Mouse (Mus musculus): ENCODE measurements around the gene Baiap2. TPM values are rescaled to one million over a fixed set of nuclear protein-coding genes. Genes with fewer than 3 reads are reported as not detected.

Baiap2 gene
- total RNA-seq, 2 experiments from 2014 or later, result 7.1 to 8.0 TPM

DNA sequence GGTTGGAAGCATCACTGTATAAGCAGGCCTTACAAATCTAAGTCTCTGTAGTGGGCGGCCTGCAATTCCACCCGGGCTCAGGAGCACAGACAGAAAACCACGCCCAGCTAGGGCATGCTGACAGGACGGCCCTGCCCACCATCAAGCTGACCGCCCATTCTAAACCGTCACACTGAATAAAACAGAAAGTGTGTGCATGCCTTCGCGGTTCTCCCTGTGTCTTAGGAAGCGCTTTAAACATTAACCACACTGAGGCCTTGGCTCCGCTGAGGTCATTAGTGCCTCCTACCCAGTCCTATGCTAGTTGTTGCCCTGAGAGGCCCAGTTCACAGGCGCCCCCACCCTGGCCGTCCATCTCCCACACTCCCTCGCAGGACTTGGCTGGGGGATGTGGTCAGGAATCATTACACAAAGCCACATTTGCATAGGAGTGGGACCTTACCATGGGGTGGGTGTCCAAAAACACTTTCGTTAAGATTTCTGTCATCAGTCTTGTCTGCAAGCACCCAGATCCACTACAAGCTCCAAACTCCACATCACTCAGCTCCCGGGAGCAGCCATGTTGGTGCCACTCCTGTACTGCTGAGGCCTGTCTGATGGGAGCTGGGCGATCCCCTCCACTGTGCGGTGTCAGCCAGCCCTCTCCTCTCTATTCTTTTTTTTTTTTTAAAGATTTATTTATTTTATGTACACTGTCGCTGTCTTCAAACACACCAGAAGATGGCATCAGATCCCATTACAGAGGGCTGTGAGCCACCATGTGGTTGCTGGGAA, 85.9 kb downstream of the Baiap2 start:
- intact Hi-C loops (cut with DNase I), result no loop called here
- DNase-seq (ENCODE audit: low spot score), result no peak

DNA sequence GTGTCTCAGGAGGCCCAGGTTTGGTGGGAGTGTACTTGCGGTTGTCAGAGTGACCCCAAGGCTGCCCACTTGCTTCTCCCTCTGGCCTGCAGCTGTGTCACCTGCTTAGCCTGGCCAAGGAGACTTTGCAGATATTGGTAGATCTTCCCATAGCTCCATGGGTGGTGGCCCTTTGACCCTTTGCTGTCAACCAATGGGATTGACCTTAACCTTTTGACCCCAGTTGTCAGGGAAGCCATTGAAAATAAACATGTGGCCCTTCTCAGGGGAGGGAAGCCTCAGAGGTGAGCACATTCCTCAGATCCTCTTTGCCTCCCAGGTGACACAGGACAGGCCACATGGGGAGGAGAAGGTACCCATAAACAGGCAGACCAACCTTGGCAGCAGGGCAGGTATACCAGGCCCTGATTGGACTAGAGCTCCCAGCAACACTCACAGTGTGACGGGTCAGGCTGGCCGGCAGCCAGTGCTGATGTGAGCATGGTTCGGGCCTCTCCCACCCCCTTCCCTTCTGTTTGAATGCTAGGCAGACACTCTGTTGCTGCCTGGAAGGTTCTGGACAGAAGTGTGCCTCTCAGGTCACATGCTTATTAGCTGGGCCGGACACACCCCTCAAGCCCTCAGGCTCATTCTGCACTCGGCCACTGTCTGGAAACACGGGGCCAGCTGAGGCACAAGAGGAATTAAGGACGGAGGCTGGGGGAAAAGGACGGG, 87.0 kb downstream of the Baiap2 start:
- intact Hi-C loops (cut with DNase I), result loop anchor here (1.0 to 5.0 kb wide), 2 partner anchors 36 to 73 kb away; no protein-coding TSS in a partner anchor
- DNase-seq (ENCODE audit: low spot score), result no peak

DNA sequence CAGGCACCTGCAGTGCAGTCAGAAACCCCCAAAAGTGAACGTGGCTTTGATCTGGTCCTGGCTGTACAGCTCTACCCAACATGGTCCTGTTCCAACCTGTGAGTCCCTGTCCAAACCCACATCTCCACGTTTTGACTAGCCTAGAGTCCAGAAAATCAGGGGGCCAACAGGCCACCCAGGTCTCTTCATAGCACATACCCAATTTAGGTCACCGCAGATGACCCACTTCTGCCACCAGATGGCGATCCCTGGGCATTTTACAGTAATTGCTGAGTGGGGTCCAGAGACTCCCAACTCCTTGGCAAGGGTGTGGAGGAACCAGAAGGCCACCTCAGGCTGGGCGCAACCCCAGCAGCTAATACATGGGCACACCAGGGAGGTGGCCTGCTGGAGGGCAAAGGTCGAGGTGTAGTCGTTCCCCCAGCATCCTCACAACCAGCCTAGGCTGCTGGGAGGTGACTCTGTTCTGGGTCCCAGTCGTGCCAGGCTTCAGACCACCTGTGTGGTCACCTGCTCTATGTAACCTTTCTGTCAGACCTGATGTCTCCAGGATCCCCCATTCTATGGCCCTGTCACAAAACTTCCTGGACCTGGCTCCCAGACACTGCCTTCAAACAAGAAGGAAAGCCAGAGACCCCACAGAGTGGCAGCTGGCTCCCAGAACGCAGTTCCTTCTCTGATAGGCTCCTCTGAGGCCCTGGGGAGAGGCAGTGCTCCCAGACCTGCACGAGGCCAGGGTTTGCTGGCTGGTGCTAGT, 87.8 kb downstream of the Baiap2 start:
- DNase-seq (ENCODE audit: low spot score), result no peak
- intact Hi-C loops (cut with DNase I), result loop anchor here (1.0 to 5.0 kb wide), 2 partner anchors 35 to 72 kb away; no protein-coding TSS in a partner anchor

DNA sequence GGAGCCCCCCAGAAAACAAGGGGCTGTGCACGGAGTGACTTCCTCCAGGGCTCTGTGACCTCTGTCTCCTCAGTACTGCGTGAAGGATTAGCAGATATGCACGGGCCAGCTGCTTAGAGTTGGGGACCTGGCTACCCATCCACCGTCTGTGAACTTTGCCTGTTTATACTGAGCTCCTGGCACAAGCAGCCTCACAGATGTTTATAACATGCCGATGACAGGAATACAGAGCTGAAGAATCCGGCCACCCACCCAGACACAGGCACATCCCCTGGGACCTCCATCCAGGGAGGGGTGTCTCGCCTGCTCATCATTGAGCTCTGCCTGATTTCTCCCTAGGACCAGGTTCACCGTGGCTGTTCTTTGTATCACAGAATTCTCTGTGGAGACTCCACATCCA, 89.5 kb downstream of the Baiap2 start:
- no peak for DNase-seq (ENCODE audit: low spot score)
- intact Hi-C loops (cut with DNase I), result loop anchor here (5.0 kb wide), 1 partner anchor 70 kb away; no protein-coding TSS in a partner anchor

DNA sequence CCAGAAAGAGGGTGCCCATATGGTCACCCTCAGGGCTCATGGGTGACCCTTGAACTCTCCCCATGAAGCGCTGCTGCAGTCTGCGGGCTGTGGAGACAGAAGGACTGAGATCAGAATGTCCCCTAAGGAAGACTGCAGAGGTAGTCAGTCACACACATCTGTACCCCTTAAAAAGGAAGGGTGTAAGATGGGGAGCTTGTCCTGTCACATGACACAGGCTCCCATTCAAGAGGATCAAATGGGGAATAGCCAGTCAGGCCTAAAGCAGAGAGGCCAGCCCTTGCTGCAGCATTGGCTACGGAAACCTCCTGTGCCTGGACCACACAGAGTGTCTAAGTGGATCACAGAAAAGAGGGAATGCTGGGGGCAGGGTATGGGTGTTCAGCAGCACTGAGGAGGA, 90.9 kb downstream of the Baiap2 start:
- intact Hi-C loops (cut with DNase I), result loop anchor here (5.0 kb wide), 1 partner anchor 69 kb away; no protein-coding TSS in a partner anchor
- DNase-seq (ENCODE audit: low spot score), result no peak

DNA sequence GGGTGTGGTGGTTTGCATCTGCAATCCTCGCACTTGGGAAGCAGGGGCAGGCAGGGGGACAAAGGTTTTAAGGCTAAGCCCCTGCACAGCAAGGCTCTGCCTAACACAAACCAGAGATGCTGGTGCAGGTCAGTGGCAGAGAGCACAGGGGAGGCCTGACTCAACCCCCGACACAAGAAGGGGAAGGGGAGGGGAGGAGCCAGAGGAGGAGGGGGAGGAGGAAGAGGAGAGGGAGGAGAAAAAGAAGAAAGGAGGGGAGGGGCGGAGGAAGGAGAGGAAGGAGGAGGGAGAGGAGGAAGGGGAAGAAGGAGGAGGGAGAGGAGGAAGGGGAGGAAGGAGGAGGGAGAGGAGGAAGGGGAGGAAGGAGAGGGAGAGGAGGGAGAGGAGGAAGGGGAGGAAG, 91.7 kb downstream of the Baiap2 start:
- DNase-seq (ENCODE audit: low spot score), result no peak
- intact Hi-C loops (cut with DNase I), result loop anchor here (5.0 kb wide), 1 partner anchor 68 kb away; no protein-coding TSS in a partner anchor

DNA sequence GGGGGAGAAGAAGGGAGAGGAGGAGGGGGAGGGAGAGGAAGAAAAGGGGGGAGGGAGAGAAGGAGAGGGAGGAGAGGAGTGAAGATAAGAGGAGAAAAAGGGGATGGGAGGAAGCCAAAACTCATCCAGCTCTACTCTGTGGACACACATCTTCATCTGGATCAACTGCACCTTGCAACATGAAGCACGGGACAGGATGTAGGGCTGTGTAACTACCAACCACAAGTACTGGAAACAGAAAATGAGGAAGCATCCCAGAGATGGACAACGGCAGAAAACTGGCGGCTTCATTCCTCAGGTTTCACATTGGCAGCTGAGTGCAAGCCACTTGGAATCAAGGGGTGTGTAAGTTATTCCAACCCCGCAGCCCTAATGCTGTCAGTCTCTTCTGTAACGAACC, 92.2 kb downstream of the Baiap2 start:
- intact Hi-C loops (cut with DNase I), result loop anchor here (5.0 kb wide), 1 partner anchor 68 kb away; no protein-coding TSS in a partner anchor
- no peak for DNase-seq (ENCODE audit: low spot score)

DNA sequence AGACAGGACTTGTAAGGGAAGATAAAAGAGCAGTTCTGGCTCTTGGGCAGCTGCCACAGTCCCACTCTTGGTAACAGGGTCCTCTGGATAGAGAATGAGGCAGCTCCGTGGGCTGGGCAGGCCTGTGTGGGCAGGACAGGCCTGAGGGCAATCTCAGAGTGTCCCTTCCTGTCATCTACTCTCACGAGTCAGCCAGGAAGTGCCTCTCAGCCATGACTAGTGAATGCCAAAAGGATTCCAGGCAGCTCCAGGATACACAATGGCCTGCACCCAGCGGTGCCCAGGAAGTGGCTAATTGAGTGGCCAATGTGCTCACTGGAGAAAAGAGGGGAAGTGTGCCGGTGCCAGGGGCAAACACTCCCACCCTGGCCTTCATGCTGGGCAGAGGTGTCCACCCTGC, 97.0 kb downstream of the Baiap2 start:
- no peak for DNase-seq (ENCODE audit: low spot score)
- intact Hi-C loops (cut with DNase I), result no loop called here

DNA sequence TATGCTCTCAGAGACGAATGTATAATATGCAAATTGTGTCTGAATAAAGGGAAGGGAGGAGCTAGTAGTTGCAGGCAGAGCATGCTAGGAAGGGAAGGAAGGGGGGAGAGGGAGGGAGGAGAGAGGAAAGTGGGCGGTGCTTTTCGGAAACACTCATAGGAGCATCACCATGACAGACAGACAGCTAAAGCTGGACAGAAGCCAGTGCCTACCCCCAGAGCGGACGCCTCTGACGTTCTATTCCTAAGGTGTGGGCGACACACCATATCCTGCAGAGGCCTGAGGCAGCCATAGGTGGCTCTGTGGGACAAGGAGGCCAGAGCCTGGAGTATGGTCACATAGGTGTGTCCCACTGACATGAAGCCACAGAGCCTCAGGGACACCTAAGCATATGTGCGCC, 97.9 kb downstream of the Baiap2 start:
- intact Hi-C loops (cut with DNase I), result no loop called here
- DNase-seq (ENCODE audit: low spot score), result no peak

DNA sequence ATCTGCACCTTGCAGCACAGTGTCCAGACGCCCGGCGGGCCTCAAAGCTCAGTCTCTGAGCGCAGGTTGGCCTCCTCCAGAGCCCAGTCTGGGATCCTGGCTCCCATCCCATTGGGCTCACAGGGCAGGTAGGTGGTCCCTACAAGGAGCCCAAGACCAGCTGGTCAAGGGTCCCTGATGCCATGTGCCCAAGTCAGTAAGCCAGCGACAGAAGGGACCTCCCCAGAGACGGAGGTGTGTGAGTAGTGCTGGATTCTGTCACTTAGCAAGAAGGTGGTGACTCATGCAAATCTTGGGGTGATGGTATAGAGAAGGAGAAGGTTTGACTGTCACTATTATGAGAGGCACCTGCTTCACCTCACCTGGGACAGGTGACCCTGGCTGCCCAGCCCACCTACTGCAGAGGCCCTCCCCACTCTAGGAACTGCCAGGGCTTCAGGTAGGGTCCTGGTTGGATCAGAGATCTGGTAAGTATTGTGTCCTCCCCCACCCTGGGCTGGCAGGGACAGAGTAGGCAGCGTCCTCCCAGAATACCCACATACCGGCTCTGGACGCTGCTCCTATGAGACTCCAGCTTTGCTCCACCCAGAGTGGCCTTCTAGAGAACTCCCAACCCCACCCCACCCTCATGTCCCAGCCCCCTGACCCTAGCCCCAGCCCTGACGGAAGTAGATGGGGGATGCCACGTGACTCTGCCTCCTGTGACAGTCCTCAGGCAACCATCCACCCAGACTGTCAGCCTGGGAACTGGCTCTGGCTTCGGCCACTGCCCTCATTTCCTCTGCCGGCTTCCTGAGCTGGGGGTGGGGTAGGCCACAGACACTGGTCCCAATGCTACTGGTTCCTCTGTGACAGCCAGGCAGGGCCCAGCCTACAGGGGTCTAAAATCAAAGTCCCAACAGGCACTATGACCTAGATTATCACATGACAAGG, 98.9 kb downstream of the Baiap2 start:
- peak; percentile 81 for DNase-seq (ENCODE audit: low spot score)
- intact Hi-C loops (cut with DNase I), result no loop called here

DNA sequence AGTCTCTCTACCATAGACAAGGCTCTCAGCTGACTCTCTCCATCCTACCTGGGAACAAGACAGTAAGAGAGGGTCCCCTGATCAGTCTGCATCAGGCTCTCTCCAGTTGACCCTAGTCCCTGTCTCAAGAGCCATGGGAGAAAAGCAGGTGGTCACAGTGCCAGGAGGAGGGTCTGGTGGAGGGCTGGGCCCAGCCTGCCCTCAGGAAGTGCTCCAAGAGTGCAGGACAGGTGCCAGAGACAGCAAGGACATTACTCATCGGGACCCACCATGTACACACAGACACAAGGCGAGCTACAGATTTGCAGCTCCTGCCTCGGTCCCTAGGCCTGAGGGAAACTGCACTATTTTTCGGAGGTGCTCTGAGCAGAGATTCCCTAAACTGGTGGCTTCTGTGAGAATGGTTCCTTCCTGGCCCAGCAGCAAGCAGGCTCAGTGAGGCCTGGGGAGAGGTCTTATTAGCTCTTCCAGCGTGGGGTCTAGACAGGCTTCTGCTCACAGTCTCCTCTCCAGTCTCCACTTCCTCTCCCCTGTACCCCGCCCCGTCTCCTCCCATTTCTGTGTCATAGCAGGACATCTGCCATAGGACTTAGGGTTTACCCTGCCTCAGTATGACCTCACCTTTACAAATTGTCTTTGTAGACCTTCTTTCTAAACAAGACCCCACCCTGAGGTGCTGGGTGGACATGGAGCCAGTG, 99.7 kb downstream of the Baiap2 start:
- DNase-seq (ENCODE audit: low spot score), result no peak
- intact Hi-C loops (cut with DNase I), result no loop called here

DNA sequence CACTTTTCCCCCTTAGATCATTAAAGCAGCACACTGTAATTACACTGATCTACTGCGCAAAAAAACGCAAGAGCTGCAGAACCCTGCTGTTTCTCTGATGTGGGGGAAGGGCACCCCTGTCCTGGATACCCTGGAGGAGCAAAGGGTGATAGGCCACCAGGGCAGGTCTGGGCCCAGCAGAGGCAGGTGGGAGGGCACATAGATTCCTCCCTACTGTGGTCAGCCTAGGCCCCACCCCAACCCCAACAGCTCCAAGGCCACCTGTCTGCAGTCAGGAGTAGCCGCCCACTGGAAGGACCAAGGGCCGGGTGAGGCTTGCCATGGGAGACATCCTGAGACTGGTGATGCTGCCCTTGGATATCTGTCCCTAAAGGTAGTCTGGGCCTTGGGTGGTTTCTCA, 102.8 kb downstream of the Baiap2 start:
- DNase-seq (ENCODE audit: low spot score), result no peak
- intact Hi-C loops (cut with DNase I), result no loop called here

DNA sequence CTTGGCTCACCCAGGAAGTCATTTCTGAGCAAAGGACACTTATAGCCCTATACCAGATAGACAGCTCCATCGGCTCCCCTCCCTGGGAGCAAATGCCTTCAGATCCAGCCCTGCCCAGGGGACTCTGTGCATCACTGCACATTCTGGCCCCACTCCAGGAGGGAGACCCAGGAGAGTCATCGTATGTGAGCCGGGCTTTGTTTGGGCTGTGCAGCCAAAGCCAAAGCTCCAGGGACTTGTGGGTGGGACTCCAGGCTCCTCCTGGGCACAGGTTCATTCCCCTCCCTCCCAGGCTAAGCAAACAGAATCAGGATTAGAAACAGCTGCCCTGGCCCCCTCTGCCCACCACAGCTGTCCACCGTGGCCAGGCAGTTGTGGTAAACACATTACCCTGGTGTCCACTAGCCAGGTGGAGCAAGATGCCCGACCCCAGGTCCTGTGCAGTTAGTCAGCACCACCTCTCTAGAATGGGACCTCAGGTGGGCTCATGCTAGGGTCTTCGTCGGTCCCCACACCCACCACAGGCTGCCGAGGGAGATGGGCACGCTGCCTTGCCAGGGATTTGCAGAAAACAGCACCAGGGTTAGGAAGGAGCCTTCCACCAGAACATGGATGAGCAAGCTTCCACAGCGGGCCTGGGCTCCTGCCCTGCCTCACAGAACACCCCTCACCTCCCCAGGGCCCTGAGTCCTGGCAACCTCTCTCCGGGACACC, 103.4 kb downstream of the Baiap2 start:
- DNase-seq (ENCODE audit: low spot score), result no peak
- intact Hi-C loops (cut with DNase I), result no loop called here

DNA sequence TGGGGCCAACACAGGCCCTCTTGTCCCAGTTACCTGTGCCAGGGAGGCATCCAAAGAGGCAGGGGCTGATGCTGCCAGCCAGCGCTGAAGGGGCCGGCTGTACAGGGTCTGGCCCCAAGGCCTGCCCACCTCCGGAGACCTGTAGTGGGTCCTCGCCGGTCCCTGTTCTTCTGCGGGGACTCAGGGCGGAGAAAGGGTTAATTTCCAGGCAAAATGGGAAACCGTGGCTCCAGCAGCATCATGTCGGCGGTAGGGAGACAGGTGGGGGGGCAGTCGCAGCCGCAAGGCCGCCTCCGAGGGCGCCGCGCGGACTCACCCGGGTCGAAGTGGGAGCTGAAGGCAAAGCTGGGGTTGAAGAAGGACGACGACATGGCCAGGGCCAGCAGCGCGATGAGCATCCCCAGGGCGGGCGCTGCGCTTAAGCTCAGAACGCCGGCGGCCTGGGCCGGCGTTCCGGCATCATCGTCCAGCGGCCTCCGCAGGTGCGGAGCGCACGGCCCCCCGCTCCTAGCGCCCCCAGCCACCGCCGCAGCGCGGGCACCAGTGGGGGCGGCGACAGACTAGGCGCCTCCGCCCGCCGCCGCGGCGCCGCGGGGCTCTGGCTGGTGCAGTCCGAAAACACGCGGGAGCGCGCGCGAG, 104.1 kb downstream of the Baiap2 start, which contains the start of gene Aatk:
Gene Aatk, minus strand, starts transcription at position 615 of the 639 bp plus-strand sequence.
- intact Hi-C loops (cut with DNase I), result no loop called here
- no peak for DNase-seq (ENCODE audit: low spot score)

DNA sequence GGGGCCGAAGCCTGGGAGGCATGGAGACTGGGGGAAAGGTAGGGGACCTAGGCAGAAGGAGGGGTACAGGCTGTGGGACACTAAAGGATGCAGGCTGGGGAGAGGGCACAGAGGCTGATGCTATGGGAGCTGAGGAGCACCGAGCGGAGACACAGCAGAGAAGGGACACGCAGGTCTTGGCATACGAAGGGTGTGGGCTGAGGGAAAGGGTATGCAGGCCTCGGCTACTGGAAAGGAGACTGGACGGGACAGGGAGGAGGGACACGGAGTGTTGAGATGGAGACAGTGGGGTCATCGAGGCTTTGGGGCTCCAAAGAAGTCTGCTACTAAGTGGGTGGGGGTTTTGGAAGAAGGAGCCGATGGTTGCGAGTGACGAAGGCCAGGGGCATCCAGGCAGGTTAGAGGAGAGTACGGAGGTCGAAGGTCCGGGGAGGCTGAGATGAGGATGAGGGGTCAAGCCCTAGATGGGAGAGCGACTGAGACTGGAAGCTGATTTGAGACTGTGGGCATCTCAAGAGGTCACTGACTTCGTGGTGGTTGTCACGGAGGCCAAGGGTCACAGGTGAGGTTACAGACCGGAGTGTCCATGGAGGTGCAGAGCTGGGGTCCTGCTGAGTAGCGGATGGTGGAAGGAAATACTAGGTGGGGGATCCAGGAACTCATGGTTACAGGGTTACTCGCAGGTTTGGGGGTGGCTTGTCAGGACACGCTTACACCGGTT, 105.1 kb downstream of the Baiap2 start:
- intact Hi-C loops (cut with DNase I), result no loop called here
- DNase-seq (ENCODE audit: low spot score), result no peak

DNA sequence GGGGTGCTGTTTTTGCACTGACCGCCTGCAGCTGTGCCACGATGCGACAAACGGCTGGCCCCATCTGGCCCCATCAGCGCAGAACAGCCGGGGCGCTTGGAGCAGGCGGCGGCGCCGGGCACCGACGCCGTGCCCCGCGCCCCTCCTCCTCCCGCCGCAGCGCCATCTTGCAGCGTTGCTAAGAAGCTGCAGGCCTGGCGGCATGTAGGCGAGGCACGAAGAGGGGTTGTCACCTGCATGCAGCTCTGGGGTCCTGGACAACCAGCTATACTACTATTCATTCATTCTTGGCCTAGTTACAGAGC, 105.6 kb downstream of the Baiap2 start:
- intact Hi-C loops (cut with DNase I), result no loop called here
- DNase-seq (ENCODE audit: low spot score), result no peak

DNA sequence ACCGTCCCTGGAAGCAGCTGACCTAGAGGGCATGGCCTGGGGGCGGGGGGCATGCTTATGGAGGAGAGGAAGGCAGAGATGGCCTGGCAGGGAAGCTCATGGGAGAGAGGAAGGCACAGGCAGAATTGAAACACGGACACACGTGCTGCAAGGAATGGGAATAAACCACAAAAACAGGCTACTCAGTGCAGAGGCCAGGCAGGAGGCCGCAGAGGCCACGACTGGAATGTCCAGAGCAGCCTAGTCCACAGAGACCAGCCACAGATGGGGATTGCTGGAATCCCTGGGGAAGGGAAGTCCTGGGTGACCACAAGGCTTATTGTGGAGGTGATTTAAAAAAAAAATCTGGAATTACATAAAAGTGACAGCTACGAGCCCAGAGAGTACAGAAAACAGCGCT, 106.5 kb downstream of the Baiap2 start:
- DNase-seq (ENCODE audit: low spot score), result no peak

More for the DNA sequence above, 106.5 kb downstream of the Baiap2 start:
- intact Hi-C loops (cut with DNase I), result no loop called here

All from heart, postnatal 25 days (tissue).